Mouse (Mus musculus): Measurements from ENCODE around the gene Trim9. TPM values are rescaled to one million over a fixed set of nuclear protein-coding genes. Genes with fewer than 3 reads are reported as not detected.

Gene Trim9
- polyA plus RNA-seq, 1 experiment from 2014 or later, result 2.2 TPM

- Histone ChIP-seq H3K27ac (ENCODE audit: low read length) (no peak overlapping the region), H3K36me3 (ENCODE audit: insufficient read depth, low read length) (no peaks in the 10 kb centered on the region), H3K4me1 (ENCODE audit: insufficient read depth, low read length) (no peaks in the 10 kb centered on the region), H3K27me3 (ENCODE audit: insufficient read depth, low read length) (no peaks in the 10 kb centered on the region), H3K9me3 (ENCODE audit: low read length) (no peaks in the 10 kb centered on the region), H3K4me2 (replicated peaks; ENCODE audit: low read depth, low read length) (no peak overlapping the region), H3K9ac (replicated peaks; ENCODE audit: low read length) (no peak overlapping the region), H3K4me3 (ENCODE audit: low read length) (no peak overlapping the region)
- 90% methylated on average over 13 of the region's 13 CpGs for WGBS
- no peak for ATAC-seq (ENCODE audit: low FRiP score, low TSS enrichment)
These were observed 12.0 kb upstream of the Trim9 start for GRCm38 (mm10) chr12:70359443-70359842.

DNA sequence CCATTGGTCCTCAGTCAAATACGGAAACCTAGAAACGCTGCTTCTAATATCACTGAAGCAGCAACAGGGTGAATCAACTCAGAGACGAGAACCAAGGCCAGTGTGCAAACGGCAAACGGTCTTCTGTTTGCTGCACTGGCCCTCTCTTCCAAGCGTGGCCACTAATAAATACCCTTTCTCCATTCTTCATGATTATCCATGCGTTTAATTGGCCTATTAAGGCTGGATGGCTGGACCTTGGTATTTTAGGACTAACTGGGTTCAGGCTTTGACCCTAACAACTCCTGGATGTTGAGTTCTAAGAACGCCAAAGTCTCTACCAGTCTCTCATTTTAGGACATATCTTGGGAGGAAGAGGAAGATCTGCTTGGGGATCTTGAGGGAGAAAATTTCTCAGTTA is 7.5 kb upstream of the Trim9 start:
- Histone ChIP-seq H3K27ac (ENCODE audit: low read length) (no peak overlapping the region), H3K36me3 (ENCODE audit: insufficient read depth, low read length) (no peaks in the 10 kb centered on the region), H3K4me2 (replicated peaks; ENCODE audit: low read depth, low read length) (no peak overlapping the region), H3K4me1 (ENCODE audit: insufficient read depth, low read length) (no peaks in the 10 kb centered on the region), H3K27me3 (ENCODE audit: insufficient read depth, low read length) (no peaks in the 10 kb centered on the region), H3K9me3 (ENCODE audit: low read length) (no peaks in the 10 kb centered on the region), H3K4me3 (ENCODE audit: low read length) (no peak overlapping the region), H3K9ac (replicated peaks; ENCODE audit: low read length) (no peak overlapping the region)
- ATAC-seq (ENCODE audit: low FRiP score, low TSS enrichment), result no peak
- 51% methylated on average over 8 of the region's 8 CpGs for WGBS

- Histone ChIP-seq H3K4me1 (ENCODE audit: insufficient read depth, low read length) (peaks cover 20% of the 10 kb centered on the region), H3K4me2 (replicated peaks; ENCODE audit: low read depth, low read length) (no peak overlapping the region), H3K27me3 (ENCODE audit: insufficient read depth, low read length) (peaks cover 17% of the 10 kb centered on the region), H3K9ac (replicated peaks; ENCODE audit: low read length) (no peak overlapping the region), H3K36me3 (ENCODE audit: insufficient read depth, low read length) (no peaks in the 10 kb centered on the region), H3K4me3 (ENCODE audit: low read length) (no peak overlapping the region), H3K9me3 (ENCODE audit: low read length) (no peaks in the 10 kb centered on the region), H3K27ac (ENCODE audit: low read length) (no peak overlapping the region)
- WGBS, result 85% methylated on average over 4 of the region's 4 CpGs
- ATAC-seq (ENCODE audit: low FRiP score, low TSS enrichment), result no peak
These were observed 3.1 kb upstream of the Trim9 start for GRCm38 (mm10) chr12:70350490-70350889.

GRCm38 (mm10) chr12:70349788-70350187 is 2.4 kb upstream of the Trim9 start:
- 78% methylated on average over 6 of the region's 6 CpGs for WGBS
- H3K4me1 ChIP-seq (ENCODE audit: insufficient read depth, low read length), result peaks cover 20% of the 10 kb centered on the region
- H3K4me2 ChIP-seq (replicated peaks; ENCODE audit: low read depth, low read length), result no peak overlapping the region
- H3K27ac ChIP-seq (ENCODE audit: low read length), result no peak overlapping the region
- H3K4me3 ChIP-seq (ENCODE audit: low read length), result no peak overlapping the region
- no peak for ATAC-seq (ENCODE audit: low FRiP score, low TSS enrichment)
- H3K9ac ChIP-seq (replicated peaks; ENCODE audit: low read length), result no peak overlapping the region
- no peaks in the 10 kb centered on the region for H3K36me3 ChIP-seq (ENCODE audit: insufficient read depth, low read length)
- H3K9me3 ChIP-seq (ENCODE audit: low read length), result no peaks in the 10 kb centered on the region
- peaks cover 23% of the 10 kb centered on the region for H3K27me3 ChIP-seq (ENCODE audit: insufficient read depth, low read length)

DNA sequence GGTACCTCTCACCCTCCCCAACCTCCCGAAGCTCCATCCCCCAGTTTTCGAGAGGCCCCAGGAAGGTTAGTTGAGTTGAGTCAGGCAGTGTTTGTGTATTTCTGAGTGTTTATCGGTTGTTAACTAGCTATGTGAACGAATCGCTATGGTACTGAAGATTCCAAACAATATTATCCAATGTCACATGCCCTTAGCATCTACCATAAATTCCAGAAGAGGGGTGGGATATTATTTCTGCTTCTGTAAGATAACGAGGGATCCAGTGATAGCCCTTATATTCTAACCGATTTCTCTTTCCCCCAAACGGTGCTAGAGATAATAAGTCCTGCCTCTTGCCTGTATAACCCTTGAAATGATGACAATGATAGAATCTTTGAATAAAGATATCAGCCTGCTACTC is 612 bp upstream of the Trim9 start:
- Histone ChIP-seq H3K4me1 (ENCODE audit: insufficient read depth, low read length) (peaks cover 20% of the 10 kb centered on the region), H3K36me3 (ENCODE audit: insufficient read depth, low read length) (no peaks in the 10 kb centered on the region), H3K4me3 (ENCODE audit: low read length) (peak overlapping the region; percentile 72), H3K27me3 (ENCODE audit: insufficient read depth, low read length) (peaks cover 26% of the 10 kb centered on the region), H3K4me2 (replicated peaks; ENCODE audit: low read depth, low read length) (peak overlapping the region; percentile 97), H3K9me3 (ENCODE audit: low read length) (no peaks in the 10 kb centered on the region), H3K9ac (replicated peaks; ENCODE audit: low read length) (peak overlapping the region; percentile 71), H3K27ac (ENCODE audit: low read length) (no peak overlapping the region)
- 15% methylated on average over 8 of the region's 8 CpGs for WGBS
- no peak for ATAC-seq (ENCODE audit: low FRiP score, low TSS enrichment)

DNA sequence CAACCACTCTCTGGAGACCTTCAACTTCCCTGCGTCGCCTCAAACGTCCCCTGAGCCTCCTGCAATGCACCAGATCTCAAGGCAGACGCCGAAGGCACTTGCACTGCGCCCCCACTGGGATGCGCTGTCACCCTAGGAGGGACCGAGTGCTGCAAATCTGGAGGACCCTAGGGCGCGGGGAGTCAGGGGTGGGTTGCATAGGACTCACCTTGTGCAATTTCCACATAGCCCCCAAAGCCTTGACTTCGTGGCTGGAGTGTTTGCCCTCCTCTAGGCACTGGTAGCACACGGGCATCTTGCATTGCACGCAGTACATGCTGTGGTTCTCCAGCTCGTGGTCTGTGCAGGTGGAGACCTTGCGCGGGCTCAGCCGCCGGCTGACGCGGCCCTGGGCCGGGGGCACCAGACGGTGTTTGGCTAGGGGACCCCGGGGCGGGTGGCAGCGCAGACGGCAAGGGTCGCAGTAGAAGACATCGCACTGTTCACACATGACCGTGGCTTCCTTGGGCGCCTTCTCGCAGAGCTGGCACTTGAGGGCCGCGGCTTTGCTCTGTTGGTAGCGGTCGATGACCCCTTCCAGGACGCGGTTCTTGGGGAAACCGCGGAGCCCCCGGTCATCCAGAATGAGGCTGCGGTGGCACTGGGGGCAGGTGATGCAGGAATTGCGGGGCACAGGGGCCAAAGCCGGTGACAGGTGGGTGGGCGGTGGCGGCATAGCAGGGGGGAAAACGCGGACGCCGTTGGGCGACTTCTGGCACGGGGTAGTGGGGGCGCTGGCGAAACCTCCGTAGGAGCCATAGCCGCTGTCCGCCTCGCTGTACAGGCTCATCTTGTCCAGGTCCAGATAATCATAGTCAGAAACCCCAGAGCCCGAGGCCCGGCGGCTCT is 1.0 kb downstream of the Trim9 start:
- WGBS, result 1% methylated on average over 60 of the region's 60 CpGs

DNA sequence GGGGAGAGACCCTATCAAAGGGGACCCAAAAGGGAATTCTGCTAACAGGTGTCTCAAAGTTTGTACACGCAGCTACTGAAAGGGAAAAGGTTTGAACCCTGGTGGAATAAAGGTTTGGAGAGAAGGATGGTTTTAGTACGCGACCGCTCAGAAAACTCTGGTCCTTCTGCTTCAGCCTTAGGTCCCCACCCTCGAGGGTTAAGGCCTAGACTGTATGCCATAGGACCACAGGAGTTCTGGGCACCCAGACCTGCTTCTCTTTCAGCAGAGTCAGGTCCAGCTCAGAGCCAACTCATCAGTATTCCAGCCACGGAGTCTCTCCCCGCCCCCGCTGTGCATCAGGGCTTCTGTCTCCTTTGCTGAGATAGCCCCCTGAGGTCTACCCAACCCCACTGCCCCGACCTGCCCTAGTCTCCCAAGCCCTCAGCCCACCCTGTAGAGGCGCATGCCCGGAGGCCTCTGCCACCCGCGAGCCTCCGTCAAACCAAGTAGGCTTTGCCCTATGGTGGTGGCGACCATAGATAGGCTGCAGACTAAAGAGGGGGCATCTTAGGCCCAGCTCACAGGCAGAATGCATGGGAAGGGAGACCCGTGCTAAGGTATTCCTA is 1.8 kb downstream of the Trim9 start:
- Histone ChIP-seq H3K9me3 (ENCODE audit: low read length) (no peaks in the 10 kb centered on the region), H3K36me3 (ENCODE audit: insufficient read depth, low read length) (no peaks in the 10 kb centered on the region), H3K4me3 (ENCODE audit: low read length) (peak overlapping the region; percentile 72), H3K27ac (ENCODE audit: low read length) (no peak overlapping the region), H3K9ac (replicated peaks; ENCODE audit: low read length) (no peak overlapping the region), H3K27me3 (ENCODE audit: insufficient read depth, low read length) (peaks cover 26% of the 10 kb centered on the region), H3K4me1 (ENCODE audit: insufficient read depth, low read length) (peaks cover 20% of the 10 kb centered on the region), H3K4me2 (replicated peaks; ENCODE audit: low read depth, low read length) (peak overlapping the region; percentile 97)
- ATAC-seq (ENCODE audit: low FRiP score, low TSS enrichment), result 0 out of 2 replicates have a peak, but pooled peaks have one; percentile 1
- 34% methylated on average over 16 of the region's 16 CpGs for whole genome bisulfite sequencing

More for the DNA sequence above, 1.0 kb downstream of the Trim9 start:
- Histone ChIP-seq H3K27me3 (ENCODE audit: insufficient read depth, low read length) (peaks cover 26% of the 10 kb centered on the region), H3K4me3 (ENCODE audit: low read length) (peak overlapping the region; percentile 72), H3K9me3 (ENCODE audit: low read length) (no peaks in the 10 kb centered on the region), H3K36me3 (ENCODE audit: insufficient read depth, low read length) (no peaks in the 10 kb centered on the region), H3K27ac (ENCODE audit: low read length) (no peak overlapping the region), H3K4me2 (replicated peaks; ENCODE audit: low read depth, low read length) (peak overlapping the region; percentile 97), H3K4me1 (ENCODE audit: insufficient read depth, low read length) (peaks cover 20% of the 10 kb centered on the region), H3K9ac (replicated peaks; ENCODE audit: low read length) (peak overlapping the region; percentile 44)
- peak; percentile 28 for ATAC-seq (ENCODE audit: low FRiP score, low TSS enrichment)

DNA sequence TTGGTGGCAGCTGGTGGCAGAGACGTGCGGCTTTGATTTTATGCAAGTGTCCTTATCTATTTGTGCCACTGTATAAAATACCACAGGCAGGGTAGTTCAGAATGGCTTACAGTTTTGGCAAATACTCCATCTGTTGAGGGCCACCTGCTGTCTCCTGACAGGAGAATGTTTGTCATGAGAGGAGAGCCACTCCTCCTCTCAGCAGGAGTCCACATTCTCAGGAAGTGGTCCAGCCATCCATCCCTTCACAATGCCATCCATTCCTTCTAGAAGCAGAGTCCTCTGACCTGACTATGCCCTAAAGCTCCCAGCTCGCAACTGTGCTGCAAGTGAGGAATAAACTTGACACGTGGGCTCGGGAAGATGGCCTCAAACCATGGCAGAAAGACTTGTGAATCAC is 12.2 kb downstream of the Trim9 start:
- ATAC-seq (ENCODE audit: low FRiP score, low TSS enrichment), result no peak
- H3K9me3 ChIP-seq (ENCODE audit: low read length), result no peaks in the 10 kb centered on the region
- no peak overlapping the region for H3K27ac ChIP-seq (ENCODE audit: low read length)
- no peaks in the 10 kb centered on the region for H3K36me3 ChIP-seq (ENCODE audit: insufficient read depth, low read length)
- H3K27me3 ChIP-seq (ENCODE audit: insufficient read depth, low read length), result no peaks in the 10 kb centered on the region
- no peak overlapping the region for H3K4me3 ChIP-seq (ENCODE audit: low read length)
- H3K4me1 ChIP-seq (ENCODE audit: insufficient read depth, low read length), result no peaks in the 10 kb centered on the region
- WGBS, result 65% methylated on average over 5 of the region's 5 CpGs
- H3K4me2 ChIP-seq (replicated peaks; ENCODE audit: low read depth, low read length), result no peak overlapping the region
- no peak overlapping the region for H3K9ac ChIP-seq (replicated peaks; ENCODE audit: low read length)

- H3K9ac ChIP-seq (replicated peaks; ENCODE audit: low read length), result no peak overlapping the region
- no peaks in the 10 kb centered on the region for H3K9me3 ChIP-seq (ENCODE audit: low read length)
- 83% methylated on average over 6 of the region's 6 CpGs for WGBS
- H3K27me3 ChIP-seq (ENCODE audit: insufficient read depth, low read length), result no peaks in the 10 kb centered on the region
- no peak for ATAC-seq (ENCODE audit: low FRiP score, low TSS enrichment)
- no peaks in the 10 kb centered on the region for H3K36me3 ChIP-seq (ENCODE audit: insufficient read depth, low read length)
- H3K4me2 ChIP-seq (replicated peaks; ENCODE audit: low read depth, low read length), result no peak overlapping the region
- H3K4me1 ChIP-seq (ENCODE audit: insufficient read depth, low read length), result no peaks in the 10 kb centered on the region
- H3K27ac ChIP-seq (ENCODE audit: low read length), result no peak overlapping the region
- H3K4me3 ChIP-seq (ENCODE audit: low read length), result no peak overlapping the region
These were observed 14.1 kb downstream of the Trim9 start for GRCm38 (mm10) chr12:70333253-70333805.

DNA sequence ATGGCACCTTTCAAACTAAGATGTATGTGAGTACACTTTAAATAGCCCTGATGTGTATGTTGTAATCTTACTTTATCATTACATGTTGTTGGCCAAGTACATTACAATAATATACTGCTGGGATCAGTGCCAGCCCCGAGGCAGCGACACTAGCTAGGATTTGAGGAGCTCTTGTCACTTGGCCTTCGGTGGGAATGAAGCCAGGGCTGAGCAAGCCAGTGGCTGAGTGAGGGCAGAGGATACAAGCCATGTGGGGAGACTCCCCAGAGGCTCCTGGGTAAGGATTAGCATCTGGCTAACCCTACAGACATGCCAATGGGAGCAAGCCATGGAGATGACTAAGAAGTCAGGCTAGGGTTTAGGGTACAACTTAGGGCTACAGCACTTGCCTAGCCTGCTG is 18.4 kb downstream of the Trim9 start:
- 64% methylated on average over 3 of the region's 3 CpGs for WGBS
- H3K4me3 ChIP-seq (ENCODE audit: low read length), result no peak overlapping the region
- no peak for ATAC-seq (ENCODE audit: low FRiP score, low TSS enrichment)
- no peaks in the 10 kb centered on the region for H3K4me1 ChIP-seq (ENCODE audit: insufficient read depth, low read length)
- no peaks in the 10 kb centered on the region for H3K36me3 ChIP-seq (ENCODE audit: insufficient read depth, low read length)
- H3K9me3 ChIP-seq (ENCODE audit: low read length), result no peaks in the 10 kb centered on the region
- no peak overlapping the region for H3K9ac ChIP-seq (replicated peaks; ENCODE audit: low read length)
- no peaks in the 10 kb centered on the region for H3K27me3 ChIP-seq (ENCODE audit: insufficient read depth, low read length)
- no peak overlapping the region for H3K4me2 ChIP-seq (replicated peaks; ENCODE audit: low read depth, low read length)
- no peak overlapping the region for H3K27ac ChIP-seq (ENCODE audit: low read length)

Measured in kidney, embryonic 16.5 days (tissue).